Comparison of ENCODE assay signal across 11 mouse cellular contexts in the genomic region with DNA sequence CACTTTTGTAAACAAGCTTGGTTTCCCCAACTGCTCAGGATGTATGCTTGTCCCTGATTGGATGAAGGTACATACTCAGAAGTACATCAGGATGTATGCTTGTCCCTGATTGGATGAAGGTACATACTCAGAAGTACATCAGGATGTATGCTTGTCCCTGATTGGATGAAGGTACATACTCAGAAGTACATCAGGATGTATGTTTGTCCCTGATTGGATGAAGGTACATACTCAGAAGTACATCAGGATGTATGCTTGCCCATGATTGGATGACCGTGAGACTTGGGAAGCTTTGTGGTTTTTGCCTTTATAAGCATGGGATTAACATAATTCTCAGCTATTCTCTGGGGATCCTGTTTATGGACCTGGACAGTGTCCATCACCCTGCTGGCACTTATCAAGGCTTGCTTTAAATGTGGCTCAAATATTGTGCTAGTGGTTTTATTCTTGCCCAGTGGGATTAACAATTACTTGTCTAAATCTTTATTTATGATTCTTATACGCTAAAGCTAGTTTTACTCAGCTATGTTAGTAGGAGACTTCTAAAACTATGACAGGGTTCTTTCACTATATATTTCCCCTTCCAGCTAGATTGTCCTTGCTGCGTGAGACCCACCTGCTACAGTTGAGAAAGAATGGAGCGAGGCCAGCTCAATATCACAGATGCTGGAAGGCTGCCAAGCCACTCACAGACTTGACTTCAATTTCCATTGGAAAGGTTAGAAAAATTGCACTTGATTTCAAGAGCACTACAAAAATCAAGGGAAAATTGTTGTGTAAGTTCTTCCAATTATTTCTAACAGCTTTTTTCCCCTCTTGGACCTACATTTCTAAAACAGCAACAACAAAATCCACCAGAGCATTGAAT. TPM values are rescaled to one million over a fixed set of nuclear protein-coding genes. Genes with fewer than 3 reads are reported as not detected.
DNase-seq lines count a peak whose midpoint lies in the region; ATAC-seq and TF ChIP-seq lines count a peak whose summit lies in the region.
"Had no signal": no experiment of that assay in that cellular context is flagged by ENCODE, and none has a peak within 500 bp of the region (broad histone marks: within the 10 kb centered on the region; RNA-seq: fewer than 3 reads in every experiment).

No protein-coding gene starts in this region.

- H3K4me1 ChIP-seq in kidney, postnatal 0 days (replicated peaks; ENCODE audit: insufficient read depth, low read length): no peaks in the 10 kb centered on the region
- H3K4me1 ChIP-seq in MEL (ENCODE audit: control insufficient read depth in 1 of 2, insufficient read depth in 2 of 2, low read length in 2 of 2): peaks cover 0 to 4% of the 10 kb centered on the region in 2 experiments; a peak in 3 of 4 replicates

- WGBS in kidney, postnatal 0 days: 56% methylated on average over 4 of the region's 4 CpGs

- H3K27me3 ChIP-seq in kidney, postnatal 0 days (ENCODE audit: insufficient read depth, low read length): no peaks in the 10 kb centered on the region
- H3K27me3 ChIP-seq in MEL (ENCODE audit: control insufficient read depth in 1 of 2, insufficient read depth in 2 of 2, low read length in 2 of 2): no peaks in the 10 kb centered on the region
- H3K27me3 ChIP-seq: limb, embryonic 12.5 days had no signal

- H3K36me3 ChIP-seq in kidney, postnatal 0 days (ENCODE audit: insufficient read depth, low read length): no peaks in the 10 kb centered on the region
- peaks cover 0 to 8% of the 10 kb centered on the region in 2 experiments; a peak in 2 of 4 replicates for H3K36me3 ChIP-seq in MEL (ENCODE audit: control insufficient read depth in 1 of 2, insufficient read depth in 2 of 2, low read length in 2 of 2)
- H3K36me3 ChIP-seq: limb, embryonic 12.5 days had no signal

- H3K79me2 ChIP-seq in MEL (ENCODE audit: control insufficient read depth, insufficient read depth, low read length, poor library complexity): peaks cover 2% of the 10 kb centered on the region; the same call in 1 of the 2 replicates

- H3K4me2 ChIP-seq in kidney, postnatal 0 days (ENCODE audit: low read length): no peak overlapping the region
- H3K4me2 ChIP-seq: limb, embryonic 12.5 days had no signal

- TF ChIP-seq CTCF in kidney, postnatal 0 days (IDR thresholded peaks at IDR 0.05; ENCODE audit: low read depth): no peak
- TF ChIP-seq CTCF in MEL (IDR thresholded peaks at IDR 0.05 in 2 of 3, conservative IDR thresholded peaks at IDR 0.05 in 1 of 3; ENCODE audit: control insufficient read depth in 1 of 3, insufficient read depth in 1 of 3, low read depth in 2 of 3, low read length in 3 of 3, poor library complexity in 1 of 3, severe bottlenecking in 1 of 3): no peak

- no peak overlapping the region for H3K4me3 ChIP-seq in kidney, postnatal 0 days (replicated peaks; ENCODE audit: low read depth, low read length)
- H3K4me3 ChIP-seq in MEL (ENCODE audit: control insufficient read depth in 1 of 2, insufficient read depth in 1 of 2, low read depth in 2 of 2, low read length in 2 of 2): no peak overlapping the region
- H3K4me3 ChIP-seq: limb, embryonic 12.5 days had no signal

- no peak for ATAC-seq in kidney, postnatal 0 days (replicated peaks; ENCODE audit: low FRiP score, low read depth)

- TF ChIP-seq EP300 in MEL (IDR thresholded peaks at IDR 0.05; ENCODE audit: low read depth in 1 of 2, low read length in 2 of 2): no peak

- intact Hi-C loops in gastrocnemius, postnatal 36 days (cut with DNase I): loop anchor here (5.0 kb wide), 1 partner anchor 63 kb away; a partner anchor contains a TSS

- no peak for TF ChIP-seq POLR2A in MEL (IDR thresholded peaks at IDR 0.05; ENCODE audit: control insufficient read depth in 1 of 2, insufficient read depth in 1 of 2, low read depth in 1 of 2, low read length in 2 of 2, poor library complexity in 1 of 2)

- no peak for TF ChIP-seq RAD21 in MEL (IDR thresholded peaks at IDR 0.05; ENCODE audit: low read depth, low read length)

- DNase-seq in kidney, postnatal 0 days (ENCODE audit: low spot score): peak; percentile 8
- no peak for DNase-seq in kidney, adult 18-20 months
- DNase-seq in 3T3-L1 (ENCODE audit: low read depth, low spot score) (peak; percentile 46), MEL (ENCODE audit: low read depth, low spot score) (peak; percentile 64)
- peak; percentile 55 for DNase-seq in cerebellum, adult 9-11 months
- no peak for DNase-seq in gastrocnemius, postnatal 36 days
- DNase-seq in layer of hippocampus, postnatal 25 days (ENCODE audit: extremely low spot score in 1 of 2, low spot score in 1 of 2): no peak
- no peak for DNase-seq in ovary, postnatal 10 days (ENCODE audit: low spot score)

- H3K9ac ChIP-seq in kidney, postnatal 0 days (ENCODE audit: low read depth, low read length): no peak overlapping the region
- H3K9ac ChIP-seq in MEL (ENCODE audit: control insufficient read depth, low read depth, low read length, poor library complexity, severe bottlenecking): no peak overlapping the region
- H3K9ac ChIP-seq: limb, embryonic 12.5 days had no signal

- no peak overlapping the region for H3K27ac ChIP-seq in kidney, postnatal 0 days
- H3K27ac ChIP-seq in MEL (ENCODE audit: control insufficient read depth, low read depth, low read length): no peak overlapping the region
- H3K27ac ChIP-seq: limb, embryonic 12.5 days had no signal

- no peaks in the 10 kb centered on the region for H3K9me3 ChIP-seq in kidney, postnatal 0 days (replicated peaks; ENCODE audit: low read length)
- no peaks in the 10 kb centered on the region for H3K9me3 ChIP-seq in MEL (replicated peaks; ENCODE audit: insufficient read depth, low read length)
- H3K9me3 ChIP-seq: limb, embryonic 12.5 days had no signal

TF ChIP-seq in MEL, 35 proteins besides CTCF, POLR2A, EP300 and RAD21:
- TF ChIP-seq GABPA (IDR thresholded peaks at IDR 0.05; ENCODE audit: low read depth, low read length) (0 out of 2 replicates have a peak, but pooled peaks have one; percentile 18), TAL1 (IDR thresholded peaks at IDR 0.05; ENCODE audit: low read length) (no peak)

RNA-seq across cellular contexts. Expression of a gene that starts 3.8 kb away (rescaled TPM):
- polyA plus RNA-seq in kidney, postnatal 0 days (2015; fragmentation: Nextera tagmentation; extraction: Ambion mirVana): 101 and 108 TPM in 2 replicates
- total RNA-seq in MEL (2012; rRNA removed): 4.0 and 4.9 TPM in 2 replicates
- polyA plus RNA-seq in MEL (2012; ENCODE audit: insufficient read depth in 1 of 2, insufficient read length in 2 of 2, low read depth in 1 of 2, low replicate concordance in 2 of 2, missing spikeins in 1 of 2): 10 to 100 TPM in 1 of 2 experiments, not detected in 1; 14.7 TPM
- total RNA-seq in gastrocnemius, postnatal 36 days (2021): 10 to 100 TPM; 28.3 to 35.9 TPM
- 10 to 100 TPM; 27.4 to 39.4 TPM for total RNA-seq in layer of hippocampus, postnatal 25 days (2021)

RNA-seq across cellular contexts. Expression of a gene that starts 49.1 kb away (rescaled TPM):
- not detected in 2 replicates for polyA plus RNA-seq in kidney, postnatal 0 days (2015; fragmentation: Nextera tagmentation; extraction: Ambion mirVana)
- not detected in 2 replicates for total RNA-seq in MEL (2012; rRNA removed)
- polyA plus RNA-seq in MEL (2012; ENCODE audit: insufficient read depth in 1 of 2, insufficient read length in 2 of 2, low read depth in 1 of 2, low replicate concordance in 2 of 2, missing spikeins in 1 of 2): not detected
- not detected for total RNA-seq in gastrocnemius, postnatal 36 days (2021)
- not detected for total RNA-seq in layer of hippocampus, postnatal 25 days (2021)
- total RNA-seq: common myeloid progenitor, adult 5-6 weeks; monocyte, adult 5-6 weeks had no signal
- polyA plus RNA-seq: limb, embryonic 12.5 days had no signal

Comparison
In these comparisons a context has a peak if more than half of its experiments do, and no peak if none do; other contexts are left out.
1. DNase-seq: peak in kidney, postnatal 0 days (single experiment), 3T3-L1 (single experiment), MEL (single experiment) and cerebellum, adult 9-11 months (single experiment); none in kidney, adult 18-20 months (single experiment), gastrocnemius, postnatal 36 days (0 of 2), layer of hippocampus, postnatal 25 days (0 of 2) and ovary, postnatal 10 days (single experiment).